Mouse (Mus musculus): Measurements from ENCODE around the gene Dio1. TPM values are rescaled to one million over a fixed set of nuclear protein-coding genes. Genes with fewer than 3 reads are reported as not detected.

Dio1 gene
- polyA plus RNA-seq, 1 experiment from 2014 or later: 2.3 TPM

DNA sequence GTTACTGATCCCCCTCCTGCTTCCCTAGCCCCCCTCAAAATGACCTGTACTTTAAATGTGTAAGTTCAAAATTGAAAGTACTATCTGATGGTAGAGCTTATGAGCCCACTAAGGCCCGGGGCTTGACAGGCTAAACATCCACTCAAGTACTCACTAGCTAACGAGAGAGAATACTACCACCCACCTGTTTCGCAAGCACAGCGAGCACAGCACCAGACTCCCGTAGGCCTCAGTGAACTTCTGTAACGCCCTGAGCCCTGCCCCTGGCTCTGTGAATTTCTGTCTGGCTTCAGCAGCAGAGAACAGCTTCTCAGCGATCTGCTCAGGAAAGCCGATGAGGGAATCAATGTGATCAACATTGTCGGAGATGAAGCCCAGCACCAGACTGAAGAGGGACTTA lies 59.9 kb downstream of the Dio1 start:
- H3K27me3 ChIP-seq (ENCODE audit: insufficient read depth, low read length): no peaks in the 10 kb centered on the region
- no peak overlapping the region for H3K9ac ChIP-seq (ENCODE audit: low read depth, low read length)
- peaks cover 7% of the 10 kb centered on the region; the same call in 1 of the 2 replicates for H3K36me3 ChIP-seq (ENCODE audit: insufficient read depth, low read length)
- no peaks in the 10 kb centered on the region for H3K9me3 ChIP-seq (replicated peaks; ENCODE audit: low read length)
- DNase-seq (ENCODE audit: low spot score) (no peak), ATAC-seq (replicated peaks; ENCODE audit: low FRiP score, low read depth) (no peak)
- H3K4me3 ChIP-seq (replicated peaks; ENCODE audit: low read depth, low read length): no peak overlapping the region
- peaks cover 22% of the 10 kb centered on the region; the same call in 1 of the 2 replicates for H3K4me1 ChIP-seq (replicated peaks; ENCODE audit: insufficient read depth, low read length)
- H3K4me2 ChIP-seq (ENCODE audit: low read length): no peak overlapping the region
- WGBS: 77% methylated on average over 9 of the region's 9 CpGs
- no peak for TF ChIP-seq CTCF (IDR thresholded peaks at IDR 0.05; ENCODE audit: low read depth)
- H3K27ac ChIP-seq: no peak overlapping the region

DNA sequence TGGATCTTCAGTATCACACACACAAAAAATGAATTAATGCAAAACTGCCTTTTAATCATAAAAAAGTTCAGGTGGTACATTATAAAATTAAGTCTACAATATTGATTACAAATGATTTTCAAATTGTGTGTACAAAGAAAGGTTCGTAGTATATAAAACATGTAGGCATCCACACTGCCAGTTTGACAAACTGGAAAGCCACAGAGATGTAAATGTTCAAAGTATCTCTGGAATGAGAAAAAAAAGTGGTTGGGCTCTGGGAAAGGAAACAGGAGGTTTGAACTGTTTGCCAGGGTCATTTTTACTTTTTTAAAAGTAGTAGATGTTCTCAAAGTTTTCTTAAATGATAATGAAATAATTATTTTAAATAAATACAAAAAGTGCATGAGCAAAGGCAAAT lies 60.9 kb downstream of the Dio1 start:
- DNase-seq (ENCODE audit: low spot score) (peak; percentile 62), ATAC-seq (replicated peaks; ENCODE audit: low FRiP score, low read depth) (no peak)
- peaks cover 20% of the 10 kb centered on the region; the same call in 1 of the 2 replicates for H3K4me1 ChIP-seq (replicated peaks; ENCODE audit: insufficient read depth, low read length)
- no peaks in the 10 kb centered on the region for H3K27me3 ChIP-seq (ENCODE audit: insufficient read depth, low read length)
- H3K9me3 ChIP-seq (replicated peaks; ENCODE audit: low read length): no peaks in the 10 kb centered on the region
- H3K4me3 ChIP-seq (replicated peaks; ENCODE audit: low read depth, low read length): no peak overlapping the region
- H3K4me2 ChIP-seq (ENCODE audit: low read length): no peak overlapping the region
- H3K36me3 ChIP-seq (ENCODE audit: insufficient read depth, low read length): peaks cover 7% of the 10 kb centered on the region; the same call in 1 of the 2 replicates
- WGBS: 54% methylated on average over 1 of the region's 1 CpGs
- no peak for TF ChIP-seq CTCF (IDR thresholded peaks at IDR 0.05; ENCODE audit: low read depth)
- no peak overlapping the region for H3K27ac ChIP-seq
- no peak overlapping the region for H3K9ac ChIP-seq (ENCODE audit: low read depth, low read length)

DNA sequence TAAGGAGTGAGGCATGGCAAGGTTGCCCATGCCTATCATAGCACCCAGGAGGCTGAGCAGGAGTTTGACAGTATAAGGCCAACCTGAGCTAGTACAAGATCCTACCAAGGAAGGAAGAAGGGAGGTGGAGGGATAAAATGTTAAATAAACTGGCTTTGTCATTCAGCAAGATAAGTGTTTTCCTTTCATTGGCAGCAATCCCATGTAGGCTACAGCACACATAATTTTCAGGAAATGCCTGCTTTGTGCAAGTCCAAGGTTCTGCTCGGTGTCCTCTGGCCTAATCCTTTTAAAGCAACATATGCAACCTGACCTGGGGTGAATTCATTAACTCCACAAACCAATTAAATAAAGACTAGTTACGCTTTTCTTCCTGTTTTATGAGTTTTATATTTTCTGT lies 61.6 kb downstream of the Dio1 start:
- H3K9ac ChIP-seq (ENCODE audit: low read depth, low read length): no peak overlapping the region
- H3K4me3 ChIP-seq (replicated peaks; ENCODE audit: low read depth, low read length): no peak overlapping the region
- H3K4me1 ChIP-seq (replicated peaks; ENCODE audit: insufficient read depth, low read length): peaks cover 20% of the 10 kb centered on the region; the same call in 1 of the 2 replicates
- WGBS: 39% methylated on average over 2 of the region's 2 CpGs
- peaks cover 11% of the 10 kb centered on the region for H3K36me3 ChIP-seq (ENCODE audit: insufficient read depth, low read length)
- H3K27ac ChIP-seq: peak overlapping the region; percentile 25; the same call in 1 of the 2 replicates
- no peaks in the 10 kb centered on the region for H3K9me3 ChIP-seq (replicated peaks; ENCODE audit: low read length)
- no peak overlapping the region for H3K4me2 ChIP-seq (ENCODE audit: low read length)
- DNase-seq (ENCODE audit: low spot score) (peak; percentile 69), ATAC-seq (replicated peaks; ENCODE audit: low FRiP score, low read depth) (no peak)
- no peaks in the 10 kb centered on the region for H3K27me3 ChIP-seq (ENCODE audit: insufficient read depth, low read length)
- TF ChIP-seq CTCF (IDR thresholded peaks at IDR 0.05; ENCODE audit: low read depth): no peak

DNA sequence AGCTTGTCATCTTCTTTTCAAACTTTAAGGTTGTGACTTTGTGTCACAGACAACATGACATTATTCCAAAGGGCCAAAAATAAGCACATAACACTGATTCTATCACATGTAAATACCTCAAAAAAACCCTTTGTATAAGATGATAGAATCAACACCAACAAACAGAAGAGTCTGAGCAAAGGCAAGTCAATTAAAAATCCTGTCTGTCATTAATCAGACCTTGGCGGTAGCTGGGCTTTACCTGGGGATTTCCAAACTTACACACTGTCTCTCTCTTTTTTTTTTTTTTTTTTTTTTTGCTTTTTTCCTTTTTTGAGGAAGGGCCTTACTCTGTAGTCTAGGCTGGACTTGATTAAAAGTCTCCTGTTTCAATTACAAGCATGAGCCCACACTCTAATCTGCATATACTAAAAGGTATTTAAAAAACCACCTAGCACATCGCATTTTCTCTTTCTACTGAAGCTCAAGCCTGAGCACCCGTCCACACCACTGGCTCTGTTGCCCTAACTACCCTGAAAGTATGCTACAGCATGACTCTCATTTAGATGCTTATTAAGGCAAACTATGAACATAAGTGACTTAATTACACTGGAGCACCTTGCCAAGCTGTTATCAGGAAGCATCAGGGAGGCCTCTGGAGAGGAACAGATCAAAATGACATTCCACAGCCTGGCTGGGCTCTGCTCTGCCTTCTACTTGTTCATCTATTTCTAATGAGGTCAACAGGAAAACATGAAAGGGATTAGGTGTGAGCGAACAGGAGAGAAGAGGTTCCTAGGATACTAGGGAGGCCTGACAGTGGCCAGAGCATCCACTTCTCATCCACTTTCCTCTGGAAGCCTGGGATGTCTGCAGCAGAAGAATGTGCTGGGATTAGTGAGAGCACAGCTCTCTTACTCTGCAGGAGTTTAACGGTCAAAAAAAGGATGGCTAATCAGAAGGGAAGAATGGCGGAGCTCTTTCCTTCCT lies 63.3 kb downstream of the Dio1 start:
- Histone ChIP-seq H3K27ac (no peak overlapping the region), H3K36me3 (ENCODE audit: insufficient read depth, low read length) (peaks cover 15% of the 10 kb centered on the region), H3K27me3 (ENCODE audit: insufficient read depth, low read length) (no peaks in the 10 kb centered on the region), H3K4me2 (ENCODE audit: low read length) (no peak overlapping the region), H3K4me3 (replicated peaks; ENCODE audit: low read depth, low read length) (no peak overlapping the region), H3K9ac (ENCODE audit: low read depth, low read length) (no peak overlapping the region), H3K4me1 (replicated peaks; ENCODE audit: insufficient read depth, low read length) (peaks cover 20% of the 10 kb centered on the region; the same call in 1 of the 2 replicates), H3K9me3 (replicated peaks; ENCODE audit: low read length) (no peaks in the 10 kb centered on the region)
- ATAC-seq (replicated peaks; ENCODE audit: low FRiP score, low read depth) (no peak), DNase-seq (ENCODE audit: low spot score) (peak; percentile 6)
- WGBS: 64% methylated on average over 6 of the region's 6 CpGs
- TF ChIP-seq CTCF (IDR thresholded peaks at IDR 0.05; ENCODE audit: low read depth): no peak

Other genes with a start within 250 kb of the Dio1 start
- 94.1 and 99.7 TPM in 2 replicates for gene Mrpl37, start 240.3 kb downstream of the Dio1 start, polyA plus RNA-seq (2015; fragmentation: Nextera tagmentation; extraction: Ambion mirVana)
- 15.0 and 17.4 TPM in 2 replicates for gene Cyb5rl, start 240.2 kb downstream of the Dio1 start, polyA plus RNA-seq (2015; fragmentation: Nextera tagmentation; extraction: Ambion mirVana)
- 0.09 and 0.10 TPM in 2 replicates for gene Cdcp2, start 210.3 kb downstream of the Dio1 start, polyA plus RNA-seq (2015; fragmentation: Nextera tagmentation; extraction: Ambion mirVana)
- 708 and 709 TPM in 2 replicates for gene Tmem59, start 128.8 kb downstream of the Dio1 start, polyA plus RNA-seq (2015; fragmentation: Nextera tagmentation; extraction: Ambion mirVana)
- gene Tceanc2, start 128.1 kb downstream of the Dio1 start, polyA plus RNA-seq (2015; fragmentation: Nextera tagmentation; extraction: Ambion mirVana): 24.1 and 37.4 TPM in 2 replicates
- gene Ldlrad1, start 98.0 kb downstream of the Dio1 start, polyA plus RNA-seq (2015; fragmentation: Nextera tagmentation; extraction: Ambion mirVana): not detected in 2 replicates
- gene Lrrc42, start 53.6 kb downstream of the Dio1 start, polyA plus RNA-seq (2015; fragmentation: Nextera tagmentation; extraction: Ambion mirVana): 72.2 and 80.1 TPM in 2 replicates
- gene Hspb11, start 53.6 kb downstream of the Dio1 start, polyA plus RNA-seq (2015; fragmentation: Nextera tagmentation; extraction: Ambion mirVana): 53.7 and 56.7 TPM in 2 replicates
- gene Yipf1, start 7.2 kb upstream of the Dio1 start, polyA plus RNA-seq (2015; fragmentation: Nextera tagmentation; extraction: Ambion mirVana): 67.5 and 68.8 TPM in 2 replicates
- gene Ndc1, start 60.6 kb upstream of the Dio1 start, polyA plus RNA-seq (2015; fragmentation: Nextera tagmentation; extraction: Ambion mirVana): 19.0 and 21.1 TPM in 2 replicates
- gene Glis1, start 127.4 kb upstream of the Dio1 start, polyA plus RNA-seq (2015; fragmentation: Nextera tagmentation; extraction: Ambion mirVana): 5.5 and 7.4 TPM in 2 replicates